Mouse (Mus musculus): ENCODE data around the gene Irx2.

The Irx2 gene

DNA sequence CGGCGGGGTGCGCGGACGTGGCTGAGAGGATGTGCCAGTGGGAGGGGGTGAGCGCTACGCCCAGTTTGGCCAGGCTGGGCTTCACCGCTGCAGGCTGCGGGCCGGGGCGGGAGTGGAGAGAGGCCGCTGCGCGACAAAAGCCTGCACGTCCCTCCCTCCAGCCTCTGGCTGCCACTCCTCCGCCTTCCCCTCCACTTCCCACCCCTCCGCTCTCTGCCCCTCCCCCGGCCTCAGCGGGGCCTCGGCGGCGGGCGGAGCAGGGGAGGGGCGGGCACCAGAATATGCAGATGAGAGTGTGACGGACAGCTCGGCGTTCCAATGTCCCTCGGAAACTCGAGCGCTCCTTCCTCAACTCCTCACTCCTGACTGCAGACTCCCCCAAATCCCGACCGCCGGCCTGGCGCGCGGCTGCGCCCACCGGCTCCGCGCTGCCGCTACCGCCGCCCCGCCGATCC, at the start of gene Irx2:
Gene Irx2, plus strand, starts transcription at position 359 of the 455 bp plus-strand sequence.
- peak; percentile 82 for DNase-seq

DNA sequence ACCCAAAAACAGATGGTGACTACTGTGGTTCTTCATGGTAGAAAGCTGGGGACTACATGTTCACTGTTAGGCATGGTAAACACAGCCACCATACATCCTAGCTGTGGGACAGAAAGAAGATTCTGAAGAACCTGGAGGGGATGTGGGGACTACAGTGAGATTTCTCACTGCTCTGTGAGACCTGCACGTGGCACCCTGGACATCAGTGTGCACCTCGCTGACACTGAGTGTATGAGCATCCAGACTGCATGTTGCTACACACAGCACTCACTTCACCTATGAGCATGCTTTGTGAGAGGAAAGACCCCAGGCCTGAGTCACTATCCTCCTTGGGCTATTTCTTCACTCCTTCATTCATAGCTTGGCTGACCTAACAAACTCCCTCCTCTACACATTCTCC, 47.3 kb upstream of the Irx2 start:
- DNase-seq, result no peak

- no peak for DNase-seq
Observed at GRCm38 (mm10) chr13:72592526-72592925, 36.1 kb upstream of the Irx2 start.

GRCm38 (mm10) chr13:72593310-72593709, 35.3 kb upstream of the Irx2 start:
- DNase-seq, result no peak

- DNase-seq, result no peak
Observed at GRCm38 (mm10) chr13:72593710-72594111, 34.9 kb upstream of the Irx2 start.

DNA sequence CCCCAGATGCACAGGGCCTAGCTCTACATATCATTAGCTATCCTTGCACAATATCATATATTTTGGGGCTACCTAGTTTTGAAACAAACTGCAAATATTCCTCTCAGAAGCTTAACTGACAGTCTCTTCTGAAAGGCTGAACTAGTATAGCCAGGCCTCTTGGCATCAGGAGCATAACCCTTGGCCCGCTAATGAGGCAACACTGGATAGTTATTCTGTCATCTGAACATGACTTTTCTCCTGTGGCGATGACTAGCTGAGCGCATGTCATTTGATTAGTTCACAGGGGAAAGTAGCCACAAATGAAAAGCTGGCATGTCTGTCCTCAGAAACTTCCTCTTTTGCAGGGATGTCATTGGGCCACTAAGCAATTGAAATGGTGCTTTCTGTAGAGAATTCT, 29.4 kb upstream of the Irx2 start:
- DNase-seq, result no peak

DNA sequence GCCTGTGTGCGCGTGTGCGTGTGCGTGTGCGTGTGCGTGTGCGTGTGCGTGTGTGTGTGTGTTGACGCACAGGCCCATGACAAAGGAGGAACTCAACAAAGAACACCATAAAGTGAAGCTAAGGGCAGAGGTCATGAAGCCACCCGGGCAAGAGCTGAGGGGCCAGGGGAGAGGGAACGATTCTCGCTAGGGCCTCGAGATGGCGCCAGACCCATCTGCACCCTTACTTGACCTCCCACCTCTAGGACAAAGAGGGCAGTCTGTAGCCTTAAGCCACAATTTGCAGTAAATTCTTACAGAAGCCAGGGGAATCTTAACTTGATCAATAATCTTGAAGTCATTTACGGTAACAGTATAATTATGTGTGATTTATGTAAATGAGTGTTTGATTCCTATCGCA, 19.9 kb upstream of the Irx2 start:
- DNase-seq, result no peak

GRCm38 (mm10) chr13:72610277-72610676, 18.3 kb upstream of the Irx2 start:
- DNase-seq, result no peak

DNA sequence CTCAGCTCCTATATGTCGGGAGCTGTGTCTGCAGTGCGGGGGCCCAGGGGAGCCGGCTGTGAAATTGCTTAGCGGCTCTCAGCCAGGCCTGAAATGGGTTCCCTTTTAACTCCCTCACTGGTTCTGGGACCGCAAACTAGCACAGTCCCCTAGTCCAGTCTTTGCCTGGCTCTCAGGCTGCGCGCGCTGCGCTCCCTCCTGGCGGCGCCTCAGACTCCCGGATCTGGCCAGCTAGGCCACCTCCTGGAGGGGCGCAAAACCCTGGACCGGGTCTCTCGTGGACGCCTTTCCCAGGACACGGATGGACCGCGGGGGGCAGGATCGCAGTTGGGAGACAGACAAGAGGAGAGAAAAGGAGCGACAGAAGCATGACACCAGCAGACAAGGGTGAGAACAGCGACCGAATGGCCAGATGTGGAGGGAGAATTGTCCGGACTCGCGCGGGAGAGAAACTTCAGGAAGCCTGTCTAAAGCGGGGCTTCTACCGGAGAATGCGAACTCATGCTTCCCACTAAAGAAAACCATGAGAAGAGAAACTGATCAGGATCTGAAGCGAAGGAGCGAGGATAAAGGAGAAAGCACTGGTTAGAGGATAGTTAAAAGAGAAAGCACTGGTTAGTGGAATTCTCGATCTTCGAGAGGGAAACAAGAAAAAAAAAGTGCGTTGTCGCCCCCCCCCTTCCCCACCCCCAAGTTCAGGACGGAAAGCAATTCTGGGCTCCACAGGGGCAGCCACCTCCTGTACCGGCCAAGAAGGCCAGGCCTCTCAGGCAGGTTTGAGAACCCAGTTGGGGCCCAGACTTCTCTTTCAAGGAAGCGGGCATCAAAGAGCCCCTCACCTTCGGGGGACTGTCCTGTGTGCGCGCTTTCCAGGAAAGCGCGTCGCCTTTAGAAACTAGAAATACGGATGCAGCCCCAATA, 4.4 kb upstream of the Irx2 start:
- no peak for DNase-seq

GRCm38 (mm10) chr13:72624847-72625170, 3.8 kb upstream of the Irx2 start:
- DNase-seq, result no peak

GRCm38 (mm10) chr13:72625236-72625950, 3.2 kb upstream of the Irx2 start:
- no peak for DNase-seq

DNA sequence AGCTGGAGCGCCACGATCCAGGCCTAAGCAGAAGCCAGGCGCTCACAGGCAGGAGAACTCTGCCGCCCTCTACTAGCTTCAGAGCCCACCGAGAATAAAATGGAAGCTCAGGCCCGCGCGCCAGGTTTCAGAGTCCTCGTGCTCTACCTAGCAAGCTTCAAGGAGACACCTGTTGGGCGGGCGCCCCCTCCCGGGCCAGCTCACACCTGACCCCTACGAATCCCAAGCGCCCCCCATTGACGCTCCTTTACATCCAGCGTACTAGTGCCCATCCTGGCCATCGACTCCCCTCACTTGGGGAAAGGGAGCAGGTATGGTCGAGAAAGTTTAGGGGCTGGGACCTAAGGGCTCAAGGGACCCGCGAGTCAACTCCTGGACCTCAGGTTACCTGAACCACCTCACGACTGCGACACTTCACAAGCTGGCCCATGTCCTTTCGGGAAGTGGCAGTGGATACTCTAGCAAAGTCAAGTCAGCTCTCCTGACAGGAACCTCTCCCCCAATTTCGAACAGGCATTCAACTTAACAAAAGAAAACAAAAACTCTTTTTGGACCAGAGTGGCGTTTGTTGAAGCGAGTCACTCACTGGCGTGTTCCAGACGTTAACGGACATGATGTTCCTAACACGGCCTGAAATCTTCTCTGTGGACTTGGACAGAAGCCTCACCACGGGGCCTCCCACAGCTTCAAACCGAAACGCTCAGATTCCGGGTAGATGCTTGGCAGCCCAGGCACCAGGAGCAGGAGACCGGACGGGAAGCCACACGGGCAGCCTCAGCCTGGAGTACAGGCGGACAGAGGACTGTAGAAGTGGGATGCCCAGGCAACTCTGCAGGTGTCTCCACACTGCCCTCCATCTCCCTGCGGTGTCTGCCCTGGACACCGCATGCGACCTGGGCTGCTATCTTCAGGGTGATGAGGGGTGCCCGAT, 964 bp upstream of the Irx2 start:
- DNase-seq, result peak; percentile 64

- no peak for DNase-seq
Observed at GRCm38 (mm10) chr13:72628935-72629631, 463 bp downstream of the Irx2 start.

DNA sequence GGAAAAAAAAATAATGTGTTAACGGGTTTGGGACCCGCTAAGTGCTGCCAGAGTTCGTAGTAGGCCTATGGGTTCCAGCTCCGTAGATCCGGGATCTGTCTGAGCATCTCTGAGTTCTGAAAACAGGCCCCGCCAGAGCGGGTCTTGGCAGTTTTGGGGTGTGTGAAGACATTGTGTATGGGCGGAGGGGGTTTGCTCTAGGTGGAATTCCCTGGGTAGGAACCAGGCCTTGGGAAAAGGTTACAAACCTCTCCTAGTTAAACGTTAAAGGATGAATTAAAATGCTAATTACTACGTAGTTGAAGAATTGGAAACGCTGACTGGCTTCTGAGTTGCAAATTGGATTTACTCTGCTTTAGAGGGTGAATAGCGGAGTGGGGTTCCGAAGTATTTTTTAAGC, 1.2 kb downstream of the Irx2 start:
- DNase-seq, result no peak

DNA sequence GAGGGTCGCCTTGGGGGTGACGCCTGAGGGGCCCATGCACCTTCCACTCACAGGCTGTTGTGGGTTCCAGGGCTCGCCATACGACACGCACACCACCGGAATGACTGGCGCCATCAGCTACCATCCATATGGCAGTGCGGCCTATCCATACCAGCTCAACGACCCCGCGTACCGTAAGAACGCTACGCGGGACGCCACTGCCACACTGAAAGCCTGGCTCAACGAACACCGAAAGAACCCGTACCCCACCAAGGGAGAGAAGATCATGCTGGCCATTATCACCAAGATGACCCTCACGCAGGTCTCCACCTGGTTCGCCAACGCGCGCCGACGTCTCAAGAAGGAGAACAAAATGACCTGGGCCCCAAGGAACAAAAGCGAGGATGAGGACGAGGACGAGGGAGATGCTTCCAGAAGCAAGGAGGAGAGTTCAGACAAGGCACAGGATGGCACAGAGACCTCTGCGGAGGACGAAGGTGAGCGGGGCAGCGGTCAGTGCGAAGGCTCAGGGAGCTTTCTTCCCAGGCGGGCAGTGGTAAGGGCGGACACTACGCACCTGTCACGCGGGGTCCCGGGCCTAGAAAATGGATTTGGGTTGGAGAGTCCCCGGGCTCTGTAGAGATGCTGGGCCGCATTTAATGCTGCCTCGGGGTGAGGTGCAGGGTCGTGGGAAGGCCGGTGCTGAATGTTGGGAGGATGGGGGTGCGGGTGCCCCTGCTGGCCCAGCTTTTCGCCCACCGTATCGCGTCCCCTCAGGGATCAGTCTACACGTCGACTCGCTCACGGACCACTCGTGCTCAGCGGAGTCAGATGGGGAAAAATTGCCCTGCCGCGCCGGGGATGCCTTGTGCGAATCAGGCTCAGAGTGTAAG, 2.1 kb downstream of the Irx2 start:
- DNase-seq, result no peak

DNA sequence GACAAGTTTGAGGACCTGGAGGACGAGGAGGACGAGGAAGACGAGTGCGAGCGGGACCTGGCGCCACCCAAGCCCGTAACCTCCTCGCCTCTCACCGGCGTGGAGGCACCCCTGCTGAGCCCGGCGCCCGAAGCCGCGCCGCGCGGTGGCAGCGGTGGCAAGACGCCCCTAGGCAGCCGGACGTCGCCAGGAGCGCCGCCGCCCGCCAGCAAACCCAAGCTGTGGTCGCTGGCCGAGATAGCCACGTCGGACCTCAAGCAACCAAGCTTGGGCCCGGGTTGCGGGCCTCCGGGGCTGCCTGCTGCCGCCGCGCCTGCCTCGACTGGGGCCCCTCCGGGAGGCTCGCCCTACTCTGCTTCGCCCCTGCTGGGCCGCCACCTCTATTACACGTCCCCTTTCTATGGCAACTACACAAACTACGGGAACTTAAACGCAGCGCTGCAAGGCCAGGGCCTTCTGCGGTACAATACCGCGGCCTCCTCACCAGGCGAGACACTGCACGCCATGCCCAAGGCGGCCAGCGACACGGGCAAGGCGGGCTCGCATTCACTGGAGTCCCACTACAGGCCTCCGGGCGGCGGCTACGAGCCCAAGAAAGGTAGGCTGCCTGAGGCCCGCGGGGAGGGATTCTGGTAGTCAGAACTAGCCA, 2.9 kb downstream of the Irx2 start:
- no peak for DNase-seq

DNA sequence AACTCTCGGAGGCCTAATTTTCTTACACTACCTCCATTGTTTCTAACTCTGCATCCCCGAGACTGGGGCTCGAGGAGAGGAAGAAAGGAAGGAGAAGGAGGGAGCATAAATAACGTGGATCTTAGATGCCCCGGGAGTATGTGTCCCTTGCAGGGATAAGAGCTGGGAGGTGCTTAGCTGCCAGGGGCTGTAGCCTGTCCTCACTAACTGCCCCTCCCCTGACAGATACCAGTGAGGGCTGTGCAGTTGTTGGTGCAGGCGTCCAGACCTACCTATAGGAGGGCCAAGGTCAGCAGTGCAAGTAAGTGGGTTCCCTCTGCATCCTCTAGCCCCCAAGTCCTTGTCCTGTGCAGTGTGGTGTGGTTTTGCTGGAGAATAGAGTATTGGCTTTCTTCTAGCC, 3.7 kb downstream of the Irx2 start:
- no peak for DNase-seq

DNA sequence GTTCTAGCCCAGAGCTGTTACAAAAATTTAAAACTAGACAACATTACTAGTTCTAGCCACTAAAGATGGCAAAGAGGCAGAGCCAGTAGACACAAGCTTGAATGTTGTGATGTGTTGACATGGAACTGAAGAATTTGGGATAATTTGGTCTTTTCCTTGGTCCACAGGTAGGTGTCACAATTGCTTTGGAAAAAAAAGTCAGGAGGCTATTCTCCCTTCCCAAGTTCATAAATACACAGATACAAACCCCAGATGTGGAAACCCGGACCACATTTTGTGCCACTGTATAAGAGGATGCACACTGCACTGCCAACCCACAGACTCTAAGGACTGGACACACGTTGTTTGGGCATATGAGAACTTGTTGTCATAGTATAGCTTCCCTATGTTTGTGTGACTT, 4.5 kb downstream of the Irx2 start:
- DNase-seq, result no peak

DNA sequence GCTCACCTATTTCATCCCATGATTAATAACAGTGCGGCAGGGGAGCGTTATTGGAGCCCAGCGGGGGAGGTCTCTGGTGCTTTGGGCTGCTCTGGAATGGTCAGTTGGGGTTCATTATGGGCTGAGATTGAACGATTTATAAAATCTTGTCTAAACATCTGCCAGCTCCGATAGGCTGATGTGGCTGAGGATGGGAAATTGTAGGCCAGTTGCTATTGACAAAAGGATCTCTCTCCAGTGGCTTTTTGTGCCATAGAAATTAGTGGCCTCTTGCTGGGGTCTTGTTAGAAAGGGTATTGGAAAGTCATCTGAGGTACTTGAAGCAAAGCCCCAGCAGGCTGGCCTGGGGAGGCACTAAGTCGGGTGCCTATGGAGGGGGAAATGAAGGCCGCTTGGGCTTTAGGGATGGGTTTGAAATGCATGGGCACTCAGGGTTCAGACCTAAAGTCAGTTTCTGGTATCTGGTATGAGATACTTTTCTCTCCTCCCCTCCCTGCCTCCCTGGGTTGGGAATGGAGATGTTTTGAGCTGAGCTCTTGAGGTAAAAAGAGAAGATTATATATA, 6.2 kb downstream of the Irx2 start:
- no peak for DNase-seq

GRCm38 (mm10) chr13:72636331-72636851, 7.8 kb downstream of the Irx2 start:
- no peak for DNase-seq

All from kidney, adult 9 months (tissue).